Mouse (Mus musculus): Measurements from ENCODE around the gene Cpne2. TPM values are rescaled to one million over a fixed set of nuclear protein-coding genes. Genes with fewer than 3 reads are reported as not detected.

The Cpne2 gene
- polyA plus RNA-seq, 1 experiment from 2014 or later = 10.6 TPM

DNA sequence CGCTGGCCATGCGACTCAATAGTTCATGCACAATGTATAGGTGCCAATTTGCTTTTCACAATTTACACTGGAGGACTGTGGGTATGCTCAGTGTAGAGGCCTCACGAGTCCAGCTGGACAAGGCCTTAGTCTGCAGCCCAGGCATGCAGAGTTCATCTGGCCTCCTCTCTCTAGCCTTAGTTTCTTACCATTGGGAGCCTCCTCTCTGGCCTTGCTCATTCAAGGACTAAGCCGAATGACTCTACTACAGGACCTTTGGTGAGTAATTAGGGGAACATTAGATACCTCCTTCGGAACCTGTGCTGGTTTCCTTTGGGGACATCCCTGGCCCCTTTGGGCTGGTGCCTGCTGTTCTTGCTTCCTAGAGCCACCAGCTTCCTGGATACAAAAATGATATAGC, 13.8 kb upstream of the Cpne2 start:
- no peaks in the 10 kb centered on the region for H3K27me3 ChIP-seq (replicated peaks)
- H3K4me1 ChIP-seq = no peaks in the 10 kb centered on the region
- WGBS = 92% methylated on average over 5 of the region's 5 CpGs
- no peak for ATAC-seq (ENCODE audit: insufficient read depth, low FRiP score, low read depth)
- no peak overlapping the region for H3K9ac ChIP-seq
- H3K27ac ChIP-seq = no peak overlapping the region
- no peak overlapping the region for H3K4me2 ChIP-seq
- H3K4me3 ChIP-seq (replicated peaks) = no peak overlapping the region
- H3K9me3 ChIP-seq = no peaks in the 10 kb centered on the region
- H3K36me3 ChIP-seq = no peaks in the 10 kb centered on the region

DNA sequence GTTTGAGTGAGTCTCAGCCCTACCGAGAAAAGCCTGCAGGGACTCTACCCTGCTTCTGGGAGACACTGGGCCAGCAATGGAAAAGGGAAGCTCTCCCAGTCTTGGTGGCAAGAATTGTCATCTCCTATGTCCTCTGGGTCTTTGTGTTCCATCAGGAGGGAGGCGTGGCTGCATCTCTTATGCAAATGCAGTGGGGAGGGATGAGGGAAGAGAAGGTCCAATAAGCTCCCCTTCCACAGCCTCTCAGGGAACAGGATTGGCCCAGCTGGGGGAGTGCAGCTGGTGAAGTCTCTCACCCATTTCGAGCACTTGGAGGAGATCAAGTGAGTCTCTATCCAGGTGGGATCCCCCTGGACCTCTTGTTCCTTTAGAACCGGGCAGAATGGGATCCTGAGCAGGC, 11.3 kb upstream of the Cpne2 start:
- no peak for ATAC-seq (ENCODE audit: insufficient read depth, low FRiP score, low read depth)
- Histone ChIP-seq H3K27ac (no peak overlapping the region), H3K27me3 (replicated peaks) (no peaks in the 10 kb centered on the region), H3K36me3 (no peaks in the 10 kb centered on the region), H3K9me3 (no peaks in the 10 kb centered on the region), H3K4me1 (no peaks in the 10 kb centered on the region), H3K4me2 (no peak overlapping the region), H3K9ac (no peak overlapping the region), H3K4me3 (replicated peaks) (no peak overlapping the region)
- 62% methylated on average over 4 of the region's 4 CpGs for WGBS

DNA sequence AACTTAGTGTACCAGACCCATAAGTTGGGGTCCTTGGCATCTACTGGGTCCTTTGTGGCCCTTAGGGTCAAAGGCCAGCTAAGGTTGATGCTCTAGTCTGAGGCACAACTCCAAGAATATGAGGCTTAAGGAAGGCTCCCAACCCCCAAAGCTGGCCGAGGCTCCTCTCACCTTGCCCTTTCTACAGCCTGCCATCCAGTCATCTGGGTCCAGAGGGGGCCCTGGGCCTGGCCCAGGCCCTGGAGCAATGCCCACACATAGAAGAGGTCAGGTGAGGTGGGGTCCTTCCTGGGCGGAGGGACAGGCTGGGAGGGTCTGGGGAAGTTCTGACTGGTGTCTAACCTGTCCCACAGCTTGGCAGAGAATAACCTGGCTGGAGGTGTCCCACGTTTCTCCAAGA, 10.3 kb upstream of the Cpne2 start:
- H3K36me3 ChIP-seq = no peaks in the 10 kb centered on the region
- H3K4me2 ChIP-seq = no peak overlapping the region
- no peak for ATAC-seq (ENCODE audit: insufficient read depth, low FRiP score, low read depth)
- WGBS = 73% methylated on average over 3 of the region's 3 CpGs
- no peaks in the 10 kb centered on the region for H3K27me3 ChIP-seq (replicated peaks)
- H3K4me1 ChIP-seq = no peaks in the 10 kb centered on the region
- H3K9me3 ChIP-seq = no peaks in the 10 kb centered on the region
- H3K9ac ChIP-seq = no peak overlapping the region
- H3K27ac ChIP-seq = no peak overlapping the region
- H3K4me3 ChIP-seq (replicated peaks) = no peak overlapping the region

DNA sequence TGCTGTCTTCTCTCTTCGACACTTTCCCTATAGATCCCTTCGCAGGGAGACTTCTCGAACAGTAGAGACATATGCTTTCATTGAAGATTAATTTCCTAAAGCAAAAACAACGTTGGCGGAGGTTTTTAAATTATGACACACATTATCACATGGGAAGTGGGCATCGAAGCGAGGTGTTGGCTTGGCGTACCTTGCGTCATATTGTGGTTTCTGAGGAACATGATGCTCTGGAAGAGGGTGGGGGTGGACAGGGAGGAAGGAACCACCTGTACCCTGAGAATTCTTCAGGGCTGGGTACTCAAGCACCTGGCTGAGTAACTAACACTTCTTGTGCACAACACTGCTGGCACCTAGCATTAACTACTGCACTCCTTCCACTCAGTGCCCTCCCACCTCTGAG, 8.2 kb upstream of the Cpne2 start:
- Histone ChIP-seq H3K4me3 (replicated peaks) (no peak overlapping the region), H3K4me1 (no peaks in the 10 kb centered on the region), H3K9ac (no peak overlapping the region), H3K4me2 (no peak overlapping the region), H3K27me3 (replicated peaks) (no peaks in the 10 kb centered on the region), H3K27ac (no peak overlapping the region), H3K36me3 (no peaks in the 10 kb centered on the region), H3K9me3 (no peaks in the 10 kb centered on the region)
- WGBS = 79% methylated on average over 9 of the region's 9 CpGs
- no peak for ATAC-seq (ENCODE audit: insufficient read depth, low FRiP score, low read depth)

DNA sequence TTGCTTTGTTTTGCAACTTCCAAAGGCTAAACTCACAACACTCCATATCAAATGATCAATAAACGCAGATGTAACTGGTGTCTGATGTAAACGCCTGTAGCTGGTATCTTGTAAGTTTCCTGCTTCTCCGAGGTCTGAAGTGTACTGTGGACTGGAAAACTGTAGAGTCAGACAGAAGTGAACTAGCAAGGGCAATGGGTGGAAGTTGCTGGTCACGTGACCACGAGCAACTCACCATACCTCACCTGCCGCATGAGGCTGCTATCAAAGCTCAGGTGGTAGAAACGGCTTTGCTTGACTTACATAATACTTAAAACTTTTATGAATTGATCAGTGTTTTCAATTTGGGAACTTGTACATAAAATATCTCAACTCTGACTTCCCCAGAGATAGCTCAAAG, 5.6 kb upstream of the Cpne2 start:
- H3K9me3 ChIP-seq = no peaks in the 10 kb centered on the region
- H3K4me3 ChIP-seq (replicated peaks) = no peak overlapping the region
- no peaks in the 10 kb centered on the region for H3K36me3 ChIP-seq
- H3K27ac ChIP-seq = no peak overlapping the region
- no peaks in the 10 kb centered on the region for H3K27me3 ChIP-seq (replicated peaks)
- peaks cover 4% of the 10 kb centered on the region; the same call in 1 of the 2 replicates for H3K4me1 ChIP-seq
- no peak for ATAC-seq (ENCODE audit: insufficient read depth, low FRiP score, low read depth)
- no peak overlapping the region for H3K4me2 ChIP-seq
- 76% methylated on average over 7 of the region's 7 CpGs for WGBS
- no peak overlapping the region for H3K9ac ChIP-seq

DNA sequence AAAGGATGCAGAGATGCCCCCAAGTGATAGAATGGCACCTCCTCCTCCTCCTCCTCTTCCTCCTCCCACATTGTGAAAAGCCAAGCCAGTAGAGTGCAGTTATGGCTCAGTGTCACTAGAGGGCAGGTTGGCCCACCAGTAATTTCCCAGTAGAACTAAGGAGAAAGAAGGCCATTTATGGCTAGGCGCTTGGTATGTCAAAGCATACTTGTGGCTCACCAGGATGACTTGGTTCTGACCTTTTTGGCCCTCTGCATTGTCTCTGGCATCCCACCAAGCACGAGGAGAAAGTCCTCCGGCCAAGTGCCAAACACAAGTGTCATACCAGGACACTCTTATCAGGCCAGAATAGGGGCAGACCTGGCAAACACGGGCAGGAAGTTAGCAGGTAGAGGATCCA, 4.5 kb upstream of the Cpne2 start:
- Histone ChIP-seq H3K9me3 (no peaks in the 10 kb centered on the region), H3K4me3 (replicated peaks) (no peak overlapping the region), H3K27ac (no peak overlapping the region), H3K36me3 (no peaks in the 10 kb centered on the region), H3K4me1 (peaks cover 6% of the 10 kb centered on the region), H3K4me2 (no peak overlapping the region), H3K27me3 (replicated peaks) (no peaks in the 10 kb centered on the region), H3K9ac (no peak overlapping the region)
- 46% methylated on average over 4 of the region's 4 CpGs for WGBS
- no peak for ATAC-seq (ENCODE audit: insufficient read depth, low FRiP score, low read depth)

DNA sequence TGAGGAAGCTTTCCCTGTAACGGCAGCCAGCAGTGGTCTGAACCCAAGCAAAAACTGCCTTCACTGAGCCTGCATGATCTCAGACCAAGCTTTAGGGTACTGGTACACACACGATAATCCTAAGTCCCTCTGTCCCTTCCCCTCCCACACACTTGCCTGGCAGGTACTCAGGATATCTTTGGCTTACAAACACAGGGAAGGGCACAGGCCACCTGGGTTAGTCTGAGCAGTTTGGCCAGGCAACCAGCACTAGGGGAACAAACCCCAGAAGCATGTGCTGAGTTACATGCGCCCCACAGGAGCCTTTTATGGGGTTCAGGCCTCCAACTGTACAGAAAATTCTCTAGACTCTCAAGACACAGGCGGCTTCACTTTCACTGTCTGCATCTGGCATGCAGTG, 2.9 kb upstream of the Cpne2 start:
- ATAC-seq (ENCODE audit: insufficient read depth, low FRiP score, low read depth) = no peak
- Histone ChIP-seq H3K4me3 (replicated peaks) (no peak overlapping the region), H3K9ac (no peak overlapping the region), H3K9me3 (no peaks in the 10 kb centered on the region), H3K27me3 (replicated peaks) (0 out of 2 replicates have a peak, but pooled peaks cover 7% of the 10 kb centered on the region), H3K4me1 (peaks cover 12% of the 10 kb centered on the region), H3K27ac (no peak overlapping the region), H3K36me3 (no peaks in the 10 kb centered on the region), H3K4me2 (no peak overlapping the region)
- WGBS = 66% methylated on average over 4 of the region's 4 CpGs

DNA sequence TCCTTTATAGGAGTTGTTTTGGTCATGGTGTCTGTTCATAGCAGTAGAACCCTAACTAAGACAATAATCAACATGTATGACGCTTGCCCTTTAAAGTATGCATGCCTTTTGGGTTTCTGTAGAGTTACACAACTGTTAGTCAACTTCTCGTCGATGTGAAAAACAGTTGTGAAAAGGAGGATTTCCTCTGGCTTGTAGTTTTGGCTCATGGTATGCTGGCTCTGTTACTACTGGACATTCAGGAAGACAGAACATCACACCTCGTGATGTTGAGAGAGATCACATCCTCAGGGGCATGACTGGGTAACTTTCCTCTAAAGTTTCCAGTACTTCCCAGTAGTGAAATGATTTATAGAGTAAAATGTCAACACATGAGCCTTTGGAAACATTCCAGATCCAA, 2.1 kb upstream of the Cpne2 start:
- Histone ChIP-seq H3K27ac (no peak overlapping the region), H3K4me1 (peaks cover 12% of the 10 kb centered on the region), H3K27me3 (replicated peaks) (0 out of 2 replicates have a peak, but pooled peaks cover 7% of the 10 kb centered on the region), H3K4me2 (no peak overlapping the region), H3K9me3 (no peaks in the 10 kb centered on the region), H3K4me3 (replicated peaks) (no peak overlapping the region), H3K36me3 (no peaks in the 10 kb centered on the region), H3K9ac (no peak overlapping the region)
- WGBS = 88% methylated on average over 4 of the region's 4 CpGs
- ATAC-seq (ENCODE audit: insufficient read depth, low FRiP score, low read depth) = no peak

DNA sequence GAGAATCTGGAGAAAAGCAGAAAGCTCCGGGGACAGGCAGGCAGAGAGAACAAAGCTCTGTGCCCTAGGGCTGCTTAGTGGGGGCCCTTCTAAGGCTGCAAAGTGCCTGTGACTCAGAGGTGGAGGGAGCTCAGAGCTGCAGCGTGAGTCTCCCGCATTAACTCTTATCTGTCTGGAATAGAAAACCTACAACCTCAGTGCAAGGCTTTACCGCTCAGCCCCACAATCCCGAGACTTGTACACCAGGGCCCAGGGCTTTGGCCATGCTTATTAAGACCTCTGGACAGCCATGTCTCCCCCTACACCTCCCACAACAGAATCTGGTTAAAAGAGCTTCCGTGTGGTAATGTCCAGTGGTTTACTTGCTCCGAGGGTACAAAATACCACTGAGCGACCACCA, 790 bp upstream of the Cpne2 start:
- H3K27me3 ChIP-seq (replicated peaks) = 0 out of 2 replicates have a peak, but pooled peaks cover 7% of the 10 kb centered on the region
- no peak overlapping the region for H3K27ac ChIP-seq
- no peaks in the 10 kb centered on the region for H3K9me3 ChIP-seq
- H3K4me1 ChIP-seq = peaks cover 12% of the 10 kb centered on the region
- WGBS = 7% methylated on average over 8 of the region's 8 CpGs
- H3K9ac ChIP-seq = no peak overlapping the region
- no peaks in the 10 kb centered on the region for H3K36me3 ChIP-seq
- H3K4me3 ChIP-seq (replicated peaks) = peak overlapping the region; percentile 65
- H3K4me2 ChIP-seq = peak overlapping the region; percentile 99
- no peak; the same call in 1 of the 2 replicates for ATAC-seq (ENCODE audit: insufficient read depth, low FRiP score, low read depth)

DNA sequence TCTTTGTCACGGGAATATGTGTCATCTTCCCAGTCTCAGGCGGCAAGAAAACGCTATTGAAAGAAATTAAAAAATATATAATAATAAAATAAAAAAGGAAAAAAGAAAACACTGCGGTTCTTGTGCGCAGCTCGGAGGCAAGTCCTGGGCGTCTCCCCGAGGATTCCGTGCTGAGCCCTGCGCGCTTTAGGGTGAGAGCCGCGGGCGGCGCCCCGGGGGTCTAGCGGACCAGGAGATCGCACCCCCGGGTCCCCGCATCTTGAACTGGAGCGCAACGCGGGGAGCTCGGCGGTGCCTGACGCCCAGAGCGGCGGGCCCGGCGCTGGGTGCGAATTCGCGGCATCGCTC, 291 bp upstream of the Cpne2 start:
- Histone ChIP-seq H3K27ac (no peak overlapping the region), H3K9ac (peak overlapping the region; percentile 42), H3K4me2 (peak overlapping the region; percentile 99), H3K36me3 (no peaks in the 10 kb centered on the region), H3K9me3 (no peaks in the 10 kb centered on the region), H3K27me3 (replicated peaks) (0 out of 2 replicates have a peak, but pooled peaks cover 7% of the 10 kb centered on the region), H3K4me3 (replicated peaks) (peak overlapping the region; percentile 65), H3K4me1 (peaks cover 12% of the 10 kb centered on the region)
- WGBS = under 1% methylated on average over 34 of the region's 34 CpGs
- ATAC-seq (ENCODE audit: insufficient read depth, low FRiP score, low read depth) = no peak

DNA sequence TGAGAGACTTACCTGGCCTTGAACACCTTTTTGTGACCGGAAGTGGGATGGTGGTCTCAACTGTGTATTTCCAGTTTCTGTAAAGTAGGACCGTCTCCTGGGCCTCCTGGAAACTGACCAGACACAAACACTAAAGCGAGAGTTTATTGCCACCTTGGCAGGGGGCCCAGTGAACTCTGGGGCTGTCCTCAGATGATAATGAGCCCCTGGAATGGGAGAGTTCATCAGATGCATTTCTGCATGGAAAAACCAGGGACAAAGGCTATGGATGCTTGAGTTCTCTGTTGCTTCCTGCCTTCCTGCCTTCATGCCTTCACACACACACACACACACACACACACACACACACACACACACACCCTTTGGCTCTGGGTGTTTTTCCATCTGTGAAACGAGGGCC, 1.8 kb downstream of the Cpne2 start:
- Histone ChIP-seq H3K36me3 (no peaks in the 10 kb centered on the region), H3K27me3 (replicated peaks) (0 out of 2 replicates have a peak, but pooled peaks cover 7% of the 10 kb centered on the region), H3K27ac (no peak overlapping the region), H3K9ac (no peak overlapping the region), H3K4me3 (replicated peaks) (no peak overlapping the region), H3K9me3 (no peaks in the 10 kb centered on the region), H3K4me1 (peaks cover 12% of the 10 kb centered on the region), H3K4me2 (no peak overlapping the region)
- no peak for ATAC-seq (ENCODE audit: insufficient read depth, low FRiP score, low read depth)
- 41% methylated on average over 4 of the region's 4 CpGs for WGBS

DNA sequence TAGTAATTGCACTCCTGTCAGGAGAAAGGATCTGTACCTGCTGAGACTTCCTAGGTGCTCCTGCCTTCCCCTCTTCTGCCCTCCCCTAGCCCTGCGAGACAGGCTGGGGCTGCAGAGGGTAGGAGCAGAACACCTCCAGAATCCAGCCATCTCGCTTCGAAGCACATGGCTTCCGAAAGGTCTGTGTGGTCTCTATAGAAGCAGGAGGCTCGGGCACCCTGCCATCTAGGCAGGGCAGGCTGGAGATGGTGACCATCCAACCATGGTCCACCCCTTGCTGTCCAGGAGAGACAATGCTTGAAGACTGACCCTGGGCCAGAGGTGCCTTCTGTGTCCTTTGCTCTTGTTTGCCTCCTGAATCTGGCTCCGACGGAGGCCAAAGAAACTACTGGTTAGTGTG, 2.8 kb downstream of the Cpne2 start:
- Histone ChIP-seq H3K27ac (no peak overlapping the region), H3K4me2 (no peak overlapping the region), H3K9me3 (no peaks in the 10 kb centered on the region), H3K27me3 (replicated peaks) (0 out of 2 replicates have a peak, but pooled peaks cover 7% of the 10 kb centered on the region), H3K36me3 (no peaks in the 10 kb centered on the region), H3K4me1 (peaks cover 12% of the 10 kb centered on the region), H3K4me3 (replicated peaks) (no peak overlapping the region), H3K9ac (no peak overlapping the region)
- no peak for ATAC-seq (ENCODE audit: insufficient read depth, low FRiP score, low read depth)
- 80% methylated on average over 7 of the region's 7 CpGs for WGBS

DNA sequence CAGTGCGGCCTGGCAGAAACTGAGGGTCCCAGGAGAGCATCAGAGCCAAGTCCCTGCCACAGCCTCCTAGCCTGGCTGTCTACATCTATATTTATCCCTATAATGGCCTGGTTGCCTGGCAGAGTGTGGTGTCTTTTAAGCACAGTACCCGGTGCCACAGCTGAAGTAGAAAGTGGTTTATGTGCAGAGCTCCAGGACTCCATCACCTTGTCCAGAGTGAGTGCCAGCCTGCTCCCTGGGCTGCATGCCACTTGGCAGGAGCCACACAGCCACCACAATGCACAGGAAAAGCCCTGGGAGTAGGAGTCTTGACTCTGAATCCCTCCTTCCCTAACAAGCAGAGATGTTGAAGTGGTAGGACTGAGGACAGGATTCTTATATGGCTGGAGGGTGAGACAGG, 4.7 kb downstream of the Cpne2 start:
- Histone ChIP-seq H3K9ac (no peak overlapping the region), H3K36me3 (no peaks in the 10 kb centered on the region), H3K4me1 (peaks cover 8% of the 10 kb centered on the region; the same call in 1 of the 2 replicates), H3K27me3 (replicated peaks) (0 out of 2 replicates have a peak, but pooled peaks cover 7% of the 10 kb centered on the region), H3K4me2 (no peak overlapping the region), H3K9me3 (no peaks in the 10 kb centered on the region), H3K4me3 (replicated peaks) (no peak overlapping the region), H3K27ac (no peak overlapping the region)
- ATAC-seq (ENCODE audit: insufficient read depth, low FRiP score, low read depth) = no peak
- WGBS = 88% methylated on average over 2 of the region's 2 CpGs
